Mouse (Mus musculus): Measurements from ENCODE around the gene Kalrn.

Kalrn gene

GRCm38 (mm10) chr16:33930785-33931184 lies 642.5 kb downstream of the Kalrn start:
- no peak for DNase-seq

GRCm38 (mm10) chr16:33928788-33929462 lies 644.4 kb downstream of the Kalrn start:
- DNase-seq = no peak

GRCm38 (mm10) chr16:33927263-33927824 lies 646.0 kb downstream of the Kalrn start:
- no peak for DNase-seq

GRCm38 (mm10) chr16:33923758-33924157 lies 649.6 kb downstream of the Kalrn start:
- DNase-seq = no peak

- no peak for DNase-seq
Observed at GRCm38 (mm10) chr16:33923001-33923316, 650.4 kb downstream of the Kalrn start.

- DNase-seq = peak; percentile 52 to 69
Observed at GRCm38 (mm10) chr16:33922111-33923000, 651.0 kb downstream of the Kalrn start.

GRCm38 (mm10) chr16:33921514-33921913 lies 651.8 kb downstream of the Kalrn start:
- DNase-seq = no peak
